Mouse (Mus musculus) heart, embryonic 12.5 days (tissue): ENCODE results near the gene Epha2. TPM values are rescaled to one million over a fixed set of nuclear protein-coding genes. Genes with fewer than 3 reads are reported as not detected.

Experiments used
- ATAC-seq: fragments of 200-750 bp; cut with Nextera tagmentation; 2 replicates; pipeline ENCODE4 v1.8.0; 2017; ENCODE audit warnings: moderate TSS enrichment, moderate library complexity; ENCODE audit not compliant: insufficient number of reproducible peaks, low FRiP score
- H3K27ac ChIP-seq: fragments of 300-500 bp; sonication (generic); 2 replicates; pipeline ENCODE4 v1.5.1; 2016; ENCODE audit warnings: mild to moderate bottlenecking, moderate library complexity; ENCODE audit not compliant: poor library complexity, severe bottlenecking
- H3K27me3 ChIP-seq: fragments of 300-500 bp; sonication (generic); replicated peaks from 2 replicates; pipeline ENCODE4 v1.6.1; 2016; ENCODE audit warnings: mild to moderate bottlenecking, moderate library complexity
- H3K36me3 ChIP-seq: fragments of 300-500 bp; sonication (generic); 2 replicates; pipeline ENCODE4 v1.6.1; 2016; ENCODE audit warnings: mild to moderate bottlenecking, moderate library complexity
- H3K4me1 ChIP-seq: fragments of 300-500 bp; sonication (generic); replicated peaks from 2 replicates; pipeline ENCODE4 v1.6.1; 2016; ENCODE audit warnings: mild to moderate bottlenecking
- H3K4me2 ChIP-seq: fragments of 300-500 bp; sonication (generic); 2 replicates; pipeline ENCODE4 v1.6.1; 2016; ENCODE audit warnings: mild to moderate bottlenecking, moderate library complexity
- H3K4me3 ChIP-seq: fragments of 300-500 bp; sonication (generic); 2 replicates; pipeline ENCODE4 v1.5.1; 2016; ENCODE audit warnings: mild to moderate bottlenecking
- H3K9ac ChIP-seq: fragments of 300-500 bp; sonication (generic); 2 replicates; pipeline ENCODE4 v1.6.1; 2016; ENCODE audit warnings: mild to moderate bottlenecking, moderate library complexity
- H3K9me3 ChIP-seq: fragments of 300-500 bp; sonication (generic); replicated peaks from 2 replicates; pipeline ENCODE4 v1.6.1; 2016; ENCODE audit warnings: mild to moderate bottlenecking, moderate library complexity
- WGBS: fragments of 180-500 bp; shearing (Covaris S2); methylation state at CpG from one replicate; pipeline ENCODE4 v1.1.7; 2016; 5-methylcytosine and 5-hydroxymethylcytosine counted together
- polyA plus RNA-seq: library from polyadenylated mRNA; unstranded; fragments of >200 nt; fragmentation: Nextera tagmentation; extraction: Ambion mirVana; gene quantifications from 2 replicates; pipeline ENCODE4 v1.2.1, GENCODE M21; 2016

Gene Epha2
- polyA plus RNA-seq, 1 experiment from 2014 or later = 5.3 TPM

DNA sequence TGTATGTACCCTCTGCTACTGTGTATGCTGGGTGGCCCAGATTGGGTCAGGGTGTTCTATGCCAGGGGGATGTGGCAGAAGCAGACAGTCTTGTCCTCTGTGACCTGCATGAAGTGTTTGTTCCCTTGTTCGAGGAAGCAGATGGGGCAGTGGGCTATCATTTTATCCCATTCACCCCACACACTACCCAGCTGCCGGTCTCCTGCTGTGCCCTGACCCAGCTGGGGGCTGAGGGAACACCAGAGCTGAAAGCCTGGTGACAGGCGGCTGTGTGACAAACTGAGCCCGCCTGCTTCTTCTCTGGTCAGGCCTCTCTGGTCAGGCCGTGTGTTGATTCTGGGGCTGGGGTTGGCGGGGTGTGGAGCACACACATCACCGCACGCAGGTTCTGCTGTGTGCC is 5.0 kb downstream of the Epha2 start:
- Histone ChIP-seq H3K27me3 (no peaks in the 10 kb centered on the region), H3K9ac (peak overlapping the region; percentile 28; the same call in 1 of the 2 replicates), H3K27ac (no peak overlapping the region), H3K4me3 (no peak overlapping the region), H3K4me1 (peaks cover 82% of the 10 kb centered on the region), H3K4me2 (peak overlapping the region; percentile 8; the same call in 1 of the 2 replicates), H3K36me3 (peaks cover 16% of the 10 kb centered on the region), H3K9me3 (no peaks in the 10 kb centered on the region)
- ATAC-seq = no peak
- 46% methylated on average over 8 of the region's 8 CpGs for WGBS

DNA sequence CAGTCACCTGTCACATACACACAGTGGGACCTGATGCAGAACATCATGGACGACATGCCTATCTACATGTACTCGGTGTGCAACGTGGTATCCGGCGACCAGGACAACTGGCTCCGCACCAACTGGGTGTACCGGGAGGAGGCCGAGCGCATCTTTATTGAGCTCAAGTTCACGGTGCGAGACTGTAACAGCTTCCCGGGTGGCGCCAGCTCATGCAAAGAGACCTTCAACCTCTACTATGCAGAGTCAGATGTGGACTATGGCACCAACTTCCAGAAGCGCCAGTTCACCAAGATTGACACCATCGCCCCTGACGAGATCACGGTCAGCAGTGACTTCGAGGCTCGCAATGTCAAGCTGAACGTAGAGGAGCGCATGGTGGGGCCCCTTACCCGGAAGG is 7.3 kb downstream of the Epha2 start:
- H3K9me3 ChIP-seq = no peaks in the 10 kb centered on the region
- WGBS = 89% methylated on average over 22 of the region's 22 CpGs
- ATAC-seq = no peak

DNA sequence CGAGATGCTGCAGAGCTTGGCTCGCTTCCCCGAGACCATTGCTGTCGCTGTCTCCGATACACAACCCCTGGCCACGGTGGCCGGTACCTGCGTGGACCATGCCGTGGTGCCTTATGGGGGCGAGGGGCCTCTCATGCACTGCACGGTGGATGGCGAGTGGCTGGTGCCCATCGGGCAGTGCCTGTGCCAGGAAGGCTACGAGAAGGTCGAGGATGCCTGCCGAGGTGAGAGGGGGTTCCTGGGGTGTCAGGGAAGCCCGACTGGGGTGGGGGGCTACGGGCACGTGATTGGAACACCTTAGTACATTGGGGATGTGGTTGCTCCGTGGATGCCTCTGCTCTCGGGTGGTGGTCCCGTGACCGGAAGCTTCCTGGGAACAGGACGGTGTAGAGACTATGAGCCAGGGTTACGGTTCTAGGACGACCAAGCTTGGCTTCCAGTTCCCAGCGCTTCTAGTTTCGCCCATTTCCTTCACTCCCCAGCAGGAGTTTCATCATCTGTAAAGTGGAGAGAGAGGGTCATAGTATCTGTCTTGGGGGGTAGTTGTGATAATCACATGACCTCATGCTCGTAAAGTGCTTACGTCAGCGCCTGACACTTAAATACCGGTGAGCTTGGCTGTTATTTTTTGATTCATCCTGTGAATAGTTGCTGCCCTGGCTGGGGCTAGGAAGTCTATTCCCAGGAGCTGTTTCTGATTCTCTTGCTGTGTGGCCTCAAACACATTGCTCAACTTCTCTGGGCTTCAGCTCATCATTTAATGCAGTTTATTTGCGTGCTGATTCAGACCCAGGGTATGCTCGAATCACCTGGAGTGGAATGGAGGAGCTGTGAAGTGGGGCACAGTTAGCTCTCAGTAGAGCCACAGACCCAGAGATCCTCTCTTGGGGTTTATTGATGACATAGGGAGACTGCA is 8.1 kb downstream of the Epha2 start:
- 83% methylated on average over 34 of the region's 34 CpGs for WGBS
- Histone ChIP-seq H3K27me3 (no peaks in the 10 kb centered on the region), H3K4me2 (peak overlapping the region; percentile 47; the same call in 1 of the 2 replicates), H3K4me1 (peaks cover 91% of the 10 kb centered on the region), H3K36me3 (peaks cover 16% of the 10 kb centered on the region), H3K27ac (peak overlapping the region; percentile 96), H3K4me3 (no peak overlapping the region), H3K9ac (0 out of 2 replicates have a peak overlapping the region, but pooled peaks have one; percentile 38), H3K9me3 (no peaks in the 10 kb centered on the region)
- ATAC-seq = no peak

More for the DNA sequence above, 7.3 kb downstream of the Epha2 start:
- no peak overlapping the region for H3K4me3 ChIP-seq
- no peak overlapping the region for H3K4me2 ChIP-seq
- H3K27ac ChIP-seq = no peak overlapping the region
- no peaks in the 10 kb centered on the region for H3K27me3 ChIP-seq
- no peak overlapping the region for H3K9ac ChIP-seq
- peaks cover 16% of the 10 kb centered on the region for H3K36me3 ChIP-seq
- H3K4me1 ChIP-seq = peaks cover 91% of the 10 kb centered on the region

DNA sequence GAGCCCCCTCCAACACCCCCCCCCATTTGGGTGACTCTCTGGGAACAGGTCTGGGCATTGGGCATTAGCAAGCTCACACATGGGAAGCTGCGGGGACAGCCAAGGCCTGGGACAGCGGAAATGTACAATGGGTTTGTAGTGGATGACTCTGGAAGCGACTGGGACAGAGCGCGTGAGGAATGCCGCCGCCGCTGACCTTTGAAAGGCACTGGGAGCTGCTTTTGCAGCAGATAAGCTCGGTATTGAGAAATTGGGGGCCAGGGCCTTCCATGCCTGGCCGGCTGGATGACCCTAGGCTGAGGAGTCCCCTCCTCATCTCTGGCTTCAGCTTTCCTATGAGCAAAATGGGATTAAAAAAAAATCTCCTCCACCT is 8.7 kb downstream of the Epha2 start:
- peak overlapping the region; percentile 96 for H3K27ac ChIP-seq
- no peak overlapping the region for H3K4me3 ChIP-seq
- H3K9me3 ChIP-seq = no peaks in the 10 kb centered on the region
- H3K4me2 ChIP-seq = peak overlapping the region; percentile 47
- H3K27me3 ChIP-seq = no peaks in the 10 kb centered on the region
- peak overlapping the region; percentile 38; the same call in 1 of the 2 replicates for H3K9ac ChIP-seq
- no peak for ATAC-seq
- H3K36me3 ChIP-seq = peaks cover 16% of the 10 kb centered on the region
- 12% methylated on average over 10 of the region's 10 CpGs for WGBS
- H3K4me1 ChIP-seq = peaks cover 93% of the 10 kb centered on the region

DNA sequence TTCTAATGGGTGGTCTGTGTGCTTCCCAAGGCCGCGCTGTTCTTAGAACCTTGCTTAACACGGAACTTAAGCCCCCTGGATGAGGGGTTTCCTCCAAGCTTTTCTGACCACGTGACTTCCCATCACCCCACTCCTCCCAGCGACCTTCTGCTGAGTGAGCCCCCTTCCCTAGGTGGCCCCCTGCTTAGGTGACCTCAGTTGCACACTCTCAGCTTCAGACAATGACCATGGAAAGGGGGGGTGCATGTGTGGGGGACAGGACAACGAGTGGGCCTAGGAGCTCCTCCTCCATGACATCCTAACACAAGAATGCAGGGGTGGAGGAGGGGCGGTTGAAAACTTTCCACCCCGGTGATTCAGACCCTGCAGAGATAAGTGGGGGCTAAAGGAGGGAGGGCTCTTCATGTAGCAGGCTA is 9.2 kb downstream of the Epha2 start:
- Histone ChIP-seq H3K36me3 (peaks cover 16% of the 10 kb centered on the region), H3K9me3 (no peaks in the 10 kb centered on the region), H3K4me2 (peak overlapping the region; percentile 47), H3K9ac (peak overlapping the region; percentile 38), H3K4me1 (peaks cover 93% of the 10 kb centered on the region), H3K27me3 (no peaks in the 10 kb centered on the region), H3K4me3 (no peak overlapping the region), H3K27ac (peak overlapping the region; percentile 96)
- ATAC-seq = peak; percentile 84
- 6% methylated on average over 8 of the region's 8 CpGs for WGBS

DNA sequence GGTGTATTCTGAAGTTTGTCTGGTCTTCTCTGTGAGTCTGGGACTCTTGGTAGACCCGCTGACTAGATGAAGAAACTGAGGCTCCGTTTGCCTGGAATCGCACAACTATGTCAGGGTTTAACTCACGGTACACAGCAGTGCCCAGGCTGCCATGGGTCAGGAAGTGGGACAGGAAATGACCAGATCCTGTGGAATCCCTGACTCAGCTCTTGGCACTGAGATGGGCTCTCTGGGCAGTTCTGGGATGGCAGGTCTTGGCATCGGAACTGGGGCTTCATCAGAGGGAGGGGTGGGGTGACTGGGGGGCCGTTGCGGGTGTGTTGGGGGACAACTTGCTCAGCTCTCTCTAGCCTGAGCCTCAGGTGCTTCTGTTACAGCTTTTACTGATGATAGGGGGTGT is 10.0 kb downstream of the Epha2 start:
- H3K36me3 ChIP-seq = peaks cover 16% of the 10 kb centered on the region
- H3K27me3 ChIP-seq = no peaks in the 10 kb centered on the region
- ATAC-seq = no peak
- no peak overlapping the region for H3K4me3 ChIP-seq
- H3K4me1 ChIP-seq = peaks cover 91% of the 10 kb centered on the region
- 58% methylated on average over 7 of the region's 7 CpGs for WGBS
- H3K9me3 ChIP-seq = no peaks in the 10 kb centered on the region
- H3K27ac ChIP-seq = peak overlapping the region; percentile 96
- peak overlapping the region; percentile 63 for H3K9ac ChIP-seq
- peak overlapping the region; percentile 47 for H3K4me2 ChIP-seq

DNA sequence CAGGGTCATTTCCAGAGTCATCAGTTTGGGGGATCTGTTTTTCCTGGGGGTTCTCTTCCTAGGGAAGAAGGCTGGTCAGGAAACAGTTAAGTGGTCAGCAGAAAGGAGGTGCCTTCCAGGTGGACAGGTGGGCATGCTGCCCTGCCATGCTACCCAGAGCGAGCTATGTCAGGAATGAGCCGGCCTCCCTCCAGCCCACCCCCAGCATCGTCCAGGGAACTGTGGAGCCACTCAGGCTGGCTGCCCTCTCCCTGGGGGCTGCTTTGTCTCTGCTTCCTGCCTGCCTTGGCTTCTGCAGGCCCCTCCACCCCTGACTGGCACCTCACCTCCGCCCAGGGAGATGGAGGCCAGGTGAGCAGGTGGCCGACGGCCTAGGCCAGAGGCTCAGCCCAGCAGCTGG is 10.5 kb downstream of the Epha2 start:
- no peaks in the 10 kb centered on the region for H3K27me3 ChIP-seq
- H3K9me3 ChIP-seq = no peaks in the 10 kb centered on the region
- peak overlapping the region; percentile 47 for H3K4me2 ChIP-seq
- peak overlapping the region; percentile 96 for H3K27ac ChIP-seq
- peak overlapping the region; percentile 63 for H3K9ac ChIP-seq
- no peak for ATAC-seq
- H3K4me1 ChIP-seq = peaks cover 91% of the 10 kb centered on the region
- WGBS = 29% methylated on average over 6 of the region's 6 CpGs
- H3K4me3 ChIP-seq = no peak overlapping the region
- peaks cover 19% of the 10 kb centered on the region for H3K36me3 ChIP-seq

DNA sequence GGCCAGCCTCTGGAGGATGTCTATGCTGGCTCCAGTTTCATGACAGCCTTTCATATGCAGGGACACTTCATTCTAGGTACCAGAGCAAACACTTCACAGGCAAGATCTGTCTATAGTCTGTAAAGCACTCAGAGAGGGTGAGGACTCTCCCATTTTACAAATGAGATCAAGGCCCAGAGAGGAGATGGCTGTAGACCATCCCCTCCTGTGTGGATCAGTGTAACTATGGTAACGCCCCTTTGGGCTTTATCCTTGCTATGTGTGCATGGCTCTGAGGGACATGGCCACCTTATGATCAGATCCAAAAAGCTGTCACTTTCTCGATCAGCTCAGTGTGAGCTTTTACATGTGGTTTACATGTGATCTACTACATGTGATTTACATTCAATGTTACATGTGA is 10.9 kb downstream of the Epha2 start:
- Histone ChIP-seq H3K4me2 (peak overlapping the region; percentile 47), H3K36me3 (peaks cover 22% of the 10 kb centered on the region), H3K9me3 (no peaks in the 10 kb centered on the region), H3K4me1 (peaks cover 91% of the 10 kb centered on the region), H3K9ac (peak overlapping the region; percentile 63; the same call in 1 of the 2 replicates), H3K27ac (peak overlapping the region; percentile 96), H3K4me3 (no peak overlapping the region), H3K27me3 (no peaks in the 10 kb centered on the region)
- 74% methylated on average over 2 of the region's 2 CpGs for WGBS
- ATAC-seq = no peak

DNA sequence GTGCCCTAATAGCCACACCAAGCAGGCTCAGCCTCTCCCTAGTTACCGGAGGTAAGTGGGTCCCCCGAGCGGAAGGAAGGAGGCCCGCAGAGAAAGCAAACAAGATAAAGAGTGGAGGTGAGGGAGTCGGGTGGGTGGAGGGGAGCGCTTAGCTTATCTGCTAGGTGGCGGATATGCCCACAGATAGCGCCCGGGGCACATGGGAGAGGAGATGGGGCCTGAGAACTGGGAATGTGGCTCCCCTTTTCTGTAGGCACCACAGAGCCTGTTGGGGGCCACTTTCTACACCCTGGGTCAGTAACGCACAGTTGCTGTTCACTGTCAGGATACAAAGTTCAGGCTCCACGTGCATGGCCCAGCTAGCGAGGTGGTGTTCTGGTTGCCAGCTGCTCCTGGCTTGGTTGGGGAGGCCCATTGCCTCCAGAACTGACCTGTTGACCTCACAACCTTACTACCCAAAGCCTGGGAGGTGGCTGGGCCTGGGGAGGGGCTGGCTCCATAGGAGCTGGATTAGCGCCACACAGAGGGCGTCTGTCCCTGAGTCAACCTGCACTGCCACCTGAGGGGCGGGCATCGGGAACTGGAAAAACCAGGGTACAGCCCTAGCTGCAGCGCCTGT is 11.6 kb downstream of the Epha2 start:
- H3K4me2 ChIP-seq = peak overlapping the region; percentile 22
- WGBS = 39% methylated on average over 17 of the region's 17 CpGs
- no peak overlapping the region for H3K4me3 ChIP-seq
- peaks cover 27% of the 10 kb centered on the region for H3K36me3 ChIP-seq
- peaks cover 89% of the 10 kb centered on the region for H3K4me1 ChIP-seq
- H3K9me3 ChIP-seq = no peaks in the 10 kb centered on the region
- H3K27me3 ChIP-seq = no peaks in the 10 kb centered on the region
- ATAC-seq = no peak
- peak overlapping the region; percentile 96 for H3K27ac ChIP-seq
- H3K9ac ChIP-seq = 0 out of 2 replicates have a peak overlapping the region, but pooled peaks have one; percentile 2

DNA sequence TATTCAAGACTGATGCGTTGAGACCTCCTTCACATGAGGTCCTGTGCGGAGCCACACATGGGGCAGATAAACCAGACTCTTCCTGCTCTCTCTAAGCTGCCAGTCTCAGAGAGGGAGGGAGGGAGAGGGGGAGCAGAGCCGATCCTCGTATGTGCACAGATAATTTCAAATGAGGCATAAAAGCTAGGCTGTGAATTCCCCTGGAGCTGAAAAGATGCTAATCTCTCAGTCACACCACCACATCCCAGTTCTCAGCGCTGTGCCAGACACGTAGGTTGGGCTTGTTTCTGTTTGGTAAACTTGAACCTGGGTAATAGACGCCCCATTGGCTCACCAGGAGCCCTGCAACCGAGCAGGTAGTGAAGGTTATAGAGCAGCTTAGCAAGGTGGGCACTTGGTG is 12.4 kb downstream of the Epha2 start:
- H3K9ac ChIP-seq = no peak overlapping the region
- peaks cover 83% of the 10 kb centered on the region for H3K4me1 ChIP-seq
- no peaks in the 10 kb centered on the region for H3K9me3 ChIP-seq
- no peak overlapping the region for H3K4me2 ChIP-seq
- WGBS = 52% methylated on average over 8 of the region's 8 CpGs
- peaks cover 30% of the 10 kb centered on the region for H3K36me3 ChIP-seq
- H3K4me3 ChIP-seq = no peak overlapping the region
- peak overlapping the region; percentile 56 for H3K27ac ChIP-seq
- ATAC-seq = no peak
- no peaks in the 10 kb centered on the region for H3K27me3 ChIP-seq

DNA sequence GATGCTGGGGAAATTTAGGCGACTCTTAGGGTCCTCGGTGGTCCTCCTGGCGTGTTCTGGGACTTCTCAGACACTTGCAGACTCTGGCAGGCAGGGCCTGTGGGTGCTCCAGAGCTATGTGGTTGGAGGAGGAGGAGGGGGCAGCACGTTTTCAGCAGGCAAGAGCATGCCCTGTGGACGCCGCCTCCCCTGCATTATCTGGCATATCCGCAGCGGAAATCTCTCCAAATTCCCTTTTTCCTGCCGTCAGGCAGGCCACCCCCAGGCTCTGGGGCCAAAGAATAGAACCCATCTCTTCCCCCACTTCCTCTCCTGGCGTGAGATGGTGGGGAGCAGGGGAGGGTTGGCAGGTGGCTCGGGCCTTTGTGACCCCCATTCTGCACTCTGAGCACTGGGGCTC is 12.9 kb downstream of the Epha2 start:
- ATAC-seq = no peak
- peaks cover 30% of the 10 kb centered on the region for H3K36me3 ChIP-seq
- no peaks in the 10 kb centered on the region for H3K9me3 ChIP-seq
- H3K4me3 ChIP-seq = no peak overlapping the region
- WGBS = 26% methylated on average over 11 of the region's 11 CpGs
- no peaks in the 10 kb centered on the region for H3K27me3 ChIP-seq
- H3K27ac ChIP-seq = peak overlapping the region; percentile 56
- H3K4me2 ChIP-seq = no peak overlapping the region
- no peak overlapping the region; the same call in 1 of the 2 replicates for H3K9ac ChIP-seq
- H3K4me1 ChIP-seq = peaks cover 80% of the 10 kb centered on the region
